Mouse (Mus musculus): ENCODE measurements around the gene Dolpp1.

- no peak for TF ChIP-seq CTCF (IDR thresholded peaks at IDR 0.05; ENCODE audit: control insufficient read depth, insufficient read depth, insufficient read length)
- TF ChIP-seq USF1 (IDR thresholded peaks at IDR 0.05; ENCODE audit: low read depth): no peak
Measured at GRCm38 (mm10) chr2:30392114-30392576, at the start of gene Dolpp1.

All from C2C12 (cell line).